Mouse (Mus musculus) left cerebral cortex, postnatal 10 days (tissue): Measurements from ENCODE around the gene Plvap. TPM values are rescaled to one million over a fixed set of nuclear protein-coding genes. Genes with fewer than 3 reads are reported as not detected.

ENCODE experiments used
- DNase-seq, 2 experiments: peaks; one replicate each; pipeline ENCODE4 v3.0.0; 2021 to 2022; ENCODE audit warnings: low spot score in 2 of 2, mixed read lengths in 1 of 2; ENCODE audit errors: extremely low spot score in 1 of 2
- intact Hi-C: fragments of 180-260 bp; cut with DNase I; formaldehyde crosslinking; loops from one replicate; pipeline ENCODE4 v1.15.1; 2025
- total RNA-seq, 2 experiments: library from RNA; stranded (reverse); gene quantifications; 2 replicates each; pipeline ENCODE4 v1.2.3; 2021

The Plvap gene
- total RNA-seq, 2 experiments from 2014 or later: 5.6 to 7.3 TPM

GRCm38 (mm10) chr8:71497077-71497645, 14.4 kb downstream of the Plvap start:
- intact Hi-C loops: no loop called here
- DNase-seq: no peak

- intact Hi-C loops: no loop called here
- peak in 1 of 2 experiments; percentile 91 for DNase-seq
Measured at GRCm38 (mm10) chr8:71496481-71496880, 15.1 kb downstream of the Plvap start.

GRCm38 (mm10) chr8:71495811-71496210, 15.7 kb downstream of the Plvap start:
- no peak for DNase-seq
- intact Hi-C loops: loop anchor here (2.0 kb wide), 1 partner anchor 25 kb away; no protein-coding TSS in a partner anchor

- peak in 1 of 2 experiments; percentile 88 for DNase-seq
- intact Hi-C loops: loop anchor here (2.0 kb wide), 1 partner anchor 26 kb away; no protein-coding TSS in a partner anchor
Measured at GRCm38 (mm10) chr8:71495039-71495438, 16.5 kb downstream of the Plvap start.

- peak; percentile 87 to 94 for DNase-seq
- intact Hi-C loops: no loop called here
Measured at GRCm38 (mm10) chr8:71488454-71488853, 23.1 kb downstream of the Plvap start.

- DNase-seq: peak; percentile 73 to 88
- intact Hi-C loops: no loop called here
Measured at GRCm38 (mm10) chr8:71487691-71488445, 23.7 kb downstream of the Plvap start, which contains the start of gene Gtpbp3. Gene Gtpbp3 (plus strand): TSS chr8:71488103.

GRCm38 (mm10) chr8:71486136-71486529, 25.4 kb downstream of the Plvap start:
- DNase-seq: no peak
- intact Hi-C loops: no loop called here

- intact Hi-C loops: no loop called here
Measured at GRCm38 (mm10) chr8:71485142-71486135, 26.1 kb downstream of the Plvap start, which contains the start of gene Ano8. Gene Ano8 (minus strand): TSS chr8:71485963.

GRCm38 (mm10) chr8:71484736-71485135, 26.8 kb downstream of the Plvap start:
- intact Hi-C loops: no loop called here
- DNase-seq: no peak

More at GRCm38 (mm10) chr8:71485142-71486135, 26.1 kb downstream of the Plvap start, which contains the start of gene Ano8:
- peak; percentile 78 to 92 for DNase-seq

GRCm38 (mm10) chr8:71483932-71484331, 27.6 kb downstream of the Plvap start:
- no peak for DNase-seq
- intact Hi-C loops: no loop called here

- no peak for DNase-seq
- intact Hi-C loops: no loop called here
Measured at GRCm38 (mm10) chr8:71478943-71479342, 32.6 kb downstream of the Plvap start.

- intact Hi-C loops: no loop called here
- peak in 1 of 2 experiments; percentile 66 for DNase-seq
Measured at GRCm38 (mm10) chr8:71477196-71477845, 34.2 kb downstream of the Plvap start.

- intact Hi-C loops: no loop called here
- peak; percentile 62 to 92 for DNase-seq
Measured at GRCm38 (mm10) chr8:71476099-71476940, 35.2 kb downstream of the Plvap start.

- intact Hi-C loops: no loop called here
- DNase-seq: peak in 1 of 2 experiments; percentile 31
Measured at GRCm38 (mm10) chr8:71475702-71476075, 35.9 kb downstream of the Plvap start.

- intact Hi-C loops: no loop called here
- DNase-seq: peak in 1 of 2 experiments; percentile 43
Measured at GRCm38 (mm10) chr8:71474785-71475701, 36.5 kb downstream of the Plvap start.

- intact Hi-C loops: no loop called here
Measured at GRCm38 (mm10) chr8:71474344-71474743, 37.2 kb downstream of the Plvap start.

More at GRCm38 (mm10) chr8:71474344-71474743, 37.2 kb downstream of the Plvap start:
- peak in 1 of 2 experiments; percentile 37 for DNase-seq
